Mouse (Mus musculus) stomach, postnatal 0 days (tissue): Measurements from ENCODE around the gene Tmem252.

Source experiments
- CTCF ChIP-seq: IDR thresholded peaks from 2 replicates; pipeline ENCODE4 v1.5.1; 2016; ENCODE audit warnings: antibody characterized with exemption, low read depth, mild to moderate bottlenecking, moderate library complexity
- EP300 ChIP-seq: optimal IDR thresholded peaks from 2 replicates; pipeline ENCODE3; 2016; ENCODE audit warnings: antibody characterized with exemption

DNA sequence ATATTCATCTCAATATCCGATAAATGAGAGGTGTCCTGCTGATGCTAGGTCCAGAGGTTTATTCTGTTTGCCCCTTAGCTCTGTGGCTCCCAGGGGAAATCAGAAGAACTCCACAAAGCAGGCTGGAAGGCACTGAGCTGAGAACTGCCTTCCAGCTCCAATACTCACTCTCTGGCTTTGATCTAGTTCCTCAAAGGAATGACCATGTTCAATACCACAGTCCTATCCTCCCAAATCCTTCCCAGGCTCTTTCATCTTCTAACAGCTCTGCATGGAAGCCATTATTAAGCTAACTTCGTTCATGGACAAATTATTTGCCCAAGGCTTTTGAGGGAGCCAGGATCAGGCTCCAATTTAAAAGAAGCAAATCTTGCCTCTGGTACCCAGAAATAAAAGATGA, 22.2 kb upstream of the Tmem252 start:
- no peak for TF ChIP-seq CTCF
- TF ChIP-seq EP300: no peak
